Mouse (Mus musculus): ENCODE measurements around the gene Pdk4.

The Pdk4 gene

DNA sequence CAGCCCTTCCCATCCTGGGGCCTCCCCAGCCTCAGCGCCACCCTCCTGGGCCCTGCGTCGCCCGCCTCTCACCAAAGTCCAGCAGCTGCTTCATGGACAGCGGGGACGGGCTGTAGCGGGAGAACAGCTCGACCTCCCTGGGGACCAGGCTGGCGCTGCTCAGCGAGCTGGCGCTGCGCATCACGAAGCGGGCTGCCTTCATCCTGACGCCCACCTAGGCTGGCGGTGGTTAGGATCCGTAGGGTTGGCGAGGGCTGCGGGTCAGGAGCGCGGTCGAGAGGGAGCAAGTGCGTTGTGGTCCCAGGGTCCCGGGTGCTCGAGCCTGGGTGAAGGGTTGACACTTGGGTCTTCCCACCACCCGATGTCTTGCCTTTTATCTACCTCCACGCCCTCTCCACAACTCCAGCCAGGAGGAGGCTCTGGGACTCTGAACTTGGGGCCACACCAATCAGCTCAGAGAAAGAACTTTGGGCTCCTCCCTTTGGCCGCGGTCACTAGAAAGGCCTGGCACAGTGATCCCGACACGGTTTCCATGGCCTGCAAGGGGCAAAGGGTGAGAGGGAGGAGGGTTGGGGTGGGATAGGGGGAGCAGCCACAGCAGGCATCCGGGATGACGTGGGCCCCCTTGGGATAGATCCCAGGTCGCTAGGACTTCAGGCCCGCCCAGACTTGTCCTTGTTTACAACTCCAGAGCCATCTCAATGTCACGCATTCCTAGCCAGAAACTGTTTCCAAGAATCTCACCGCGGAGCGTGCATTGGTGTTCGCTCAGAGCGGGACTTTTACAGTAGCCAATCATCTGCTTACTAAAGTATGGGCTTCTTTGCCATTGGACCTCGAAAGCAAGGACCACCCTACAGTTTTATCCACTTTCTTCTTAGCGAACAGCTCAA lies at the start of gene Pdk4:
TSS of gene Pdk4 (minus strand) at position 349 of the 893 bp plus-strand sequence.
- DNase-seq: peak; percentile 98

DNA sequence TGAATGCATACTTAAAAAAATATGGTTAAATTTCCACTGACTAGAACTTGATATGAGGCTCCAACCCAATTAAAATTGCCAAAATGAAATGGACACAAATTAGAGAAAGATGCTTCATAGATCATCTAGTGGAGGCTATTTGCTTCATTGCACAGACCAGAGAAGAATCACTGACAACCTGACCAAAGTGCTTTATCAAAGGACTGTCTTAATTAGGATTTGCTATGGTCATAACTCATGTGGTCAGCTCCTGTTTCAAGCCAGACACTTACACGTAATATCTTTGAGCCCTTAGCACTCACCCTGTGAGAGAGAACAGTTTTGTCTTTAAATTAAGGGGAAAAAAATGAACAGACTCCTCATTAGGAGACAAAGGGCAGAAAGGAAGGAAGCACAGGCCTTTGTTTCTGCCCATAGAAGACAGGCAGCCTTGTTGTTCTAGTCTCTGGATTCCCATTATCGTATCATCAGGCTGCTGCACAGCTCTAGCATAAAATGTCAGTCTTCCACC lies 41.8 kb upstream of the Pdk4 start:
- no peak for DNase-seq

DNA sequence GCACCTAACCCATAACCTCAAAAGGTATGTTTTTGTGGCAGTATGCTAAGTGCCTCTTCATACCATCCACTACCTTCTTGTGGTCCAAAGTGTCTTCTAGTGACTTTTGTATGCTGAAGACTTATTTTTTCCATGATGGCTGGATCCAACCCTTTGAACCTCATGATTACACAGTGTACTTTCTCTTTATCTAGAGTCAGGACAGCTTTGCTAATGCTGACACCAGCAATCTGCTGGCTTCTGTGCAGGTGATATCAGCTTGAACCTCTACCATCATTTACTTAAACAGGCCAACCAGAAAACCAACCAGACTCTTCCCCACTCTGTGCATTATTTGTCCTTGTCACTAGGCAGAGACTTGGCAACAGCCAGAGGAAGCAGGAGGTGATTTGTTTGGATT lies 39.6 kb upstream of the Pdk4 start:
- no peak for DNase-seq

DNA sequence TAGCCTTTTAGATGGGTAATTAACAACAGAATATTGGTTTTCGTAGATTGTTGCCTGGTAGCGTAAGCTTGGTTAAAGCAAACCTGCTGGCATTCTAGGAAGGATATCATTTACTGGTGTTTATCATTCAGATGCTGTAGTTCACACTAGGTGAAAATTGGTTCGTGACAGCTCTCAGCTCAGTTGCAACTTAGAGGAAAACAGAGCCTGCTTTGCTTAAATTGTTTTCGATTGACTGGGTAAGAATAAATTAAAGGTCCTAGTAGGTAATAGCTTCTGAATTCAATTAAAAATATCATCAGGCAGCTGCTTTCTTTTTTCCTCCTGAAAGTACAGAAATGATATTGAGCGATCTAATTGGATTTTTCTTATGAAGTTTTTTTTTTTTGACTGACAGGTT lies 21.0 kb upstream of the Pdk4 start:
- DNase-seq: no peak

DNA sequence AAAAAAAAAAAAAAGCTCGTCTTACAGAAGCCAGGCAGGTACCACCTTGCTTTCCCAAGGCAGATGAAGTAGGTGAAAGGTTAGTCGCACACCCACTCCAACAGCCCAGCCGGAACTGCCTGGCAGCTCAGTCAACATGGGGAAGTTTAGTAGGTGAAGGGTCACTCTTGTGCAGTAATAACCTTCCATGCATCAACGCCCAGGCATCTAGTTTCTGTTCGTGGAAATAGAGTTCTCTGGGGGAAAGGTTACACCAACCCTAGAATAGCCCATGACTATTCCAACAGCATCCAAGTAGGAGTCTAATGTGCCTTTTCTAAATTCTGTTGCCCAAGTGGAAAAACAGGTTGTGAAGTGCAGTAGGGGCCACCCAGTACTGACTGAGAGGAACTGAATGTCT lies 13.6 kb upstream of the Pdk4 start:
- DNase-seq: peak; percentile 95

DNA sequence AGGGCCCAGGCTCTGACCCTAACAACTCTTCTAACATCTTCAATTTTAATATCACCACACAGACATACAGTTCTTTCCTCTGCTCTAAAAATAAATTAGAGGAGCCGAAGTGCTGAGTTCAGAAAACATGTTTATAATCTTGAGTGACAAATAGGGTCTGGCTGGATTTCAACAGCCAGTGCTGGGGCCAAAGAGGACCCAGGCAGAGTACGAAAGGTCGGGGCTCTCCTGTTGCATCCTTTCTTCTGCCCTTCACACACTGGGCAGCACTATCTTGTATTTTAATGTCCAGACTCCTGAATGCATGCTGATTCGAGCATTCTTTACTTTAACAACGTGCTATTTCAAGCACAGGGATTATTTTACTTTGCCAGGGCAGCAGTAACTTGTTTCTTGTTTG lies 13.2 kb upstream of the Pdk4 start:
- peak; percentile 74 for DNase-seq

DNA sequence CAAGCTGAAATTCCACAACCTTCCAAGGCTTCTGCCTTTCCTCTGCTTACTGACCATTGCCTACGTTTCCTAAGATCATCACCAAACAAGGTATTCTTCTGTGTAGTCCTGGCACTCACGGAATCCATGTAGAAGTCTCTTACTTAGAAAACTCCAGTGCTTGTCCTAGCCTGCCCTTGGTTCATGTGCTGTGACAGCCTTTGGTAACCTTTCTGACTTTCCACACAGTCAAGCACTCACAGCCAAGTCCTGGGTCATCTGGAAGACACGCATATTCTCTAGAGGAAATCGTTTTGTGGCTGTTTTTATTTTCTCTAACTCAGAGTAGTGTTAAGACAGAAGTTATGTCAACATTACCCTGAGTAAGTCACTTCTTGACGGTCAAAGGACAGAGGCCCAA lies 11.7 kb upstream of the Pdk4 start:
- DNase-seq: peak; percentile 38

DNA sequence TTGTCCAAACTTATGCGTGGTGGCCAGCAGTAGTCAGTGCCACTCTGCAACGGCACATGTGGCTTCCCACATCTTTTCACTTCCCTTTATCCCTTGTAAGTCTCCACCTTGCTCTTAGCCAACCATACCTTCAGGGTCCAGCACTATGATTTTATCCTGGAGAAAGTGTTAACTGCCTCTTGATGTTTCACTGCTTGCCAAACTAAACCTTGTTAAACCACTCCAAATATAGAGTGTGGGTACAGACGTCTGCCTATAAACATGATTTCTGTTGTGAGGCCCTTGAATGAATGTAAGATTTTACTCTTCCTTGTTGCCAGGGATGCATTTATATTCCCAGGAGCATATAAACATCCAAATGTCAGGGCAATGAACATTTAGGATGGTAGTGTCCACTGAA lies 10.2 kb upstream of the Pdk4 start:
- DNase-seq: no peak

DNA sequence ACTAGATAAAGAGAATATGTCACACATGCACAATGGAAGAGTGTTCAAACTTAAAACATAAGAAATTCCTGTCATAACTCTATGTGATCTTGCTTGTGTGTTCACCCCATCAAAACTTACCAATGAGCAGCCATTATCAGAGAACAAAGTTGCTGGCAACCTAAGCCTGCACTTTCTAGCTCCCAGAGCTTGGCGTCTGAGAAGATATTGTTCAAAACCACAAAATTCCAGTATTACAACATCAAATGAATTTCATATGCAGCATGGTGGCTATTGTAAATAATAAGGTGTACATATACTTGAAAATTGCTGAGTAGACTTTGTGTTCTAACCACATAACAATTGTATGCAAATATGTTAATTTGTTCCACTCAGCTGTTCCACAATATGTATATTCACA lies 6.7 kb upstream of the Pdk4 start:
- no peak for DNase-seq

DNA sequence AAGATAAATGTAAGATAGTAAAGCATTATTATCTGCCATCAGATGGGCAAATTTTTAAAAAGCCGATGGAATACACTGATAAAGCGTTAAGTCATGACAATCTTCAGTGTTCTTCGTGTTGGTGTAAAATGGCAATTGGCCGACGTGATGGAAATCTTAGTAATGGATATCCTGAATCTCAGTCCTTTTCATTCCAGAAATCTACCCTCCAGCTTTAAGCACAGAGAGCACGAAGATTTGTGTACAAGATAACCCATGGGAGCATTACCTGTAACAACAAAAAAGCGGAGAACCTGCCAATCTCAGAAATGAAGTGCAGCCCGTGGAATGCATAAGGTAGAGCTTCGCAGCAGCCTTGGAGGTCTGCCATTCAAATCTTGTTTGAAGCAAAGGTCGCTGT lies 5.4 kb upstream of the Pdk4 start:
- no peak for DNase-seq

DNA sequence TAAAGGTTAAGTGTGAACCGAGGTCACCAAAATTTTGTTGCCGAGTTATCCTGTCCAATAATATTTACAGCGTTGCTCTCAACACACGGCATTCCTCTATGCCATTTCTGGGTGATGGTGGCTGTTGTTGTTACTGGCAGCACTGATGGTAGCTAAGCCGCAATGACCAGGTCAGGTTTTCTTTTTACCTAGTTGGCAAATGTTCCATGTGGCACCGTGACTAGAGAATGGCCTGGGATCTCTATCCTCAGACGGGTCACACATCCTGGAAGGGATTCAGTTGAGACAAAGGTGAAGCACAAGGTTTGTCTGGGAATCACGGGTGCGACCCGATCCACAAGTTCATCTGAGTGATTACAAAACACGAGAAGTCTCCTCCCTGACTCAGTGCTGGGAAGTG lies 2.6 kb upstream of the Pdk4 start:
- peak; percentile 75 for DNase-seq

DNA sequence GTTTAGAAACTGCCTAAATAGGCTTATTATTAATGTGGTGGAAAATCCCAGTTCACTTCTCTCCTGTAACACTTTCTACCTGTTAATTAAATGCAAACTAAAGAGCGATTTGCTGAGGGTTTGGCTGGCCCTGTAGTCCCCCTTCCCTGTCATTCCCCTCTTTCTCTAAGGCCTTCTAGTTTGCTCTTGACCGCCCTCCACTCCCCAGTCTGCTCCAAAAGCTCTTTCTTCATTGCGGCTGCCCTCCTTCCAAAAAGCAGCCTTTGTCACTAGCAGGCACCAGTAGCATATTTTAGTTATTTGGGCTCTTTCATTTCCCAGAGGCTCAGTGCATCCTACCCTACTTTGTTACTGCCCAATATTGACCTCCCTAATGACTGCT lies 736 bp upstream of the Pdk4 start:
- no peak for DNase-seq

DNA sequence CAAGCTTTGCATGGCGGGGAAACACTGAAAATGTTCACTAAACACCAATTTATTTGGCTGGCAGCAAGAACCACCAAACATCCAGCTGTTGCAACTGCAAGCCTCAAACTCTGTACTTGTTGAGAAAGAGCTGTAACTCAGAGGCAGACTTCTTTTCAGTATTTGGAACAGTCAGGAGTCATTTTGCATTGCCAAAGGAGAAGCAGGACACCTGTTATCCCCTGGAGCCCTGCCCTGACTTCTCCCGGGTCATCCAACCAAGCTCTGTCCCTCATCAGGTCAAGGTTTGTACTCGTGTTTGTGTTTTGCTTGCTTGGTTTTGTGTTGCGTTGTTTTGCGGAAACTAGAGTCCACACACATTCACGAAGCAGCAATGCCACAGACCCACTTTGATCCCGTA lies 11.1 kb downstream of the Pdk4 start:
- no peak for DNase-seq

DNA sequence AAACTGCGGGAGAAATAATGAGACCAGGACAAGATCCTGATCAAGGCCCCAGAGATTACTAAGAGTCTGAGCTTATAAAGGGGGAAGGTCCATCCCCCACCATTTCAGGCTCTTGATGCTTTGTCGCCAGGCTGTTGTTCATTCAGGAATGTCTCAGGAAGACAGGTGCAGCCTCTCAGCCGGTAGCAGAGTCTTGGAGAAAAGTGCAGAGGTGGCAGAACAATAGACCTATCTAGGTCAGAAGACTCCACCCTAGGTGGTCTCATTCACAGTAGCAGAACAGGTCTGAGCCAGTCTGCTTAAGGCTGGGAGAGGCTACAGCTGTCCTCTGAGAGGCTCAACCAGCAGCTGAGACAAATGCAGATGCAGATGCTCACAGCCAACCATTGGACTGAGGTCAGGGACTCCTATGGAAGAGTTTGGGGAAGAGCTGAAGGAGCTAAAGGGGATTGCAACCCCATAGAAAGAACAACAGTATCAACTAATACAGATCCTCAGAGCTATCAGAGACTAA lies 13.8 kb downstream of the Pdk4 start:
- DNase-seq: no peak

DNA sequence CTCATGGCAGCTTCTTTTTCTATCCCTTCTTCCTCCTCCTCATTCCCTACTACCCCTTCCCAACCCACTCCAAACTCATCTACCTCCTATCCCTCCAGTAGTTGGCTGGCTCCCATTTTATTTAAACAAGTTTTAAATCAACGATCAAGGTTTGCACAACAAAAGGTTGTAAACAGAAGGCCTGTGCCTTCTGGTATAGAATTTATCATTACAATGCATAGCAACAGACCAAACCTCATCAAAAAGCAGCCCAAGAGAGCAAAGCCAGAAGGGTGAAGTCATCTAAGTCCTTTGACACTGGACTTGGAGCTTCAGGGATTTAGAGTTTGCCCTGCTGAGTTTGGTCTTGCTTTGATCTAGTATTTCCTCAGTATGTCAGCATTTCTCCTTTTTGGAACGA lies 15.0 kb downstream of the Pdk4 start:
- no peak for DNase-seq

DNA sequence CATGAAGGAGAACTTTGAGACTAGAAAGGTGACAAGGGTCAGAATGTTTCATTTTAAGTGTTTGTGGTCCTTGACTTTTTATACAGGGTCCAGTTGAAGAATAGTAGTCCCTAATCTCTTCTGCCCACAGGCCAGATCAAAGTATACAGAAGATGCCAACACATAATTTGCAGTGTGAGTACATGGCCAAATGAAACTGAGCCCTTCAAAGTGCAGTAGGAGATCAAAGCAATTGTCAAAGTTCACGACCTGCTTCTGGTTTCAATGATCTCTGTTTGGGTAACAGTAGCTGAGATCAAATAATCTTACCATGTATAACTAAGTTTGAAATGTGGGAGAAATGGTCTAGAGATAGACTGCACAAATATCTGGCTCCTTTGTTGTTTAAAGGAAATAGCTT lies 22.1 kb downstream of the Pdk4 start:
- no peak for DNase-seq

DNA sequence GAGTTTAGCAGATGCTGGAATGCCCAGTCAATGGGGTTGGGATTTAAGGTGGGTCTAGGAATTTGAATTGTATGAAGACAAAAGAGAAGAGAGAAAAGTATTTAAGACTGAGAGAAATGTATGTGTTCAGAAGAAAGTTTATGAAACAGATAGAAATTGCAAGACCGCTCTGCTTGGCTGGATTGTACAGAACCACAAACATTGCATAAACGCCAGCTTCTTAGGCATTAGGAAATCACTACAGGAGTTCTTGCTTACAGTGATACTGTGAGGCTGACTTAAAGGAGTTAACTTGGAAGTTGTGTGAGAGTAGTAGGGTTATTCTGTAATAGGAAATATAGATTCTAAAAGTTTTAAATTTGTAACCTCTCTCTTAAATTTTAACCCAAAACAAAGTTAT lies 23.4 kb downstream of the Pdk4 start:
- DNase-seq: no peak

DNA sequence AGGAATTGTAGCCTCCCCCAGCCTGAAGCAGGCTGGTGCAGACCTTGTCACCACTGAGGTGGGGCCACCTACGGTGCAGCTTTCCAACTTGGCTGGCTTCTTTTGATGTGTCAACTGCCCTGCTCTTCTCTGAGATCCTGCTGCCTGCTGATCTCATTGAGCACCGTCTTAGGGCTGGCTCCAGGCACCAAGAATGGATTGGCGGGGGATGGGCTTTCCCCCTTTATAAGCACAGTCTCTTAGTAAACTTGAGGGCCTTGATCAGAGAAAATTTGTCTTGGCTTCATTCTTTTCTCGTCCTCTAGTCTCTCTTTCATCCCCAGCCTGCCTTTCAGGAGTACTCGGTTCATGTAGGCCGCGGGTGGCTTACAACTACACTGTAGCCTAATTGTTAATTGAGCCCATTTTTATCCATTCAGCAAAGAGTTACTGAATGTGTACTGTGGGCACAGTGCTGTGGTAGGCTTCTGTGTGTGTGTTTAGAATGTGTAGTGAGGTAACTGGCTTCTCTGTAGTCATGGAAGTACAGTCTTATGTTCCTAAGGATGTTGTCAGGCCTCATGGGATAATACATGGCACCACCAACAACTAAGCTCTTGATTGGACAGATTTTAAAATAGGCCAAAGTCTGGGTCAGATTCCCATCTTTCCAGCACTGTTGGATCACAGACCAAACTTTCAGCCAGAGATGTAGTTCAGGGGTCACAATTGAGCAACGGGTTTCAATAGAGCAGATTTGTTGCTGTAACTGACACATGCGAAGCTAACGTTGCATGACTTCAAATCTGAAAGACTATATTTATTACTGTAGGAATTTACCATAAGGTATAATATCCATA lies 25.4 kb downstream of the Pdk4 start:
- DNase-seq: no peak

DNA sequence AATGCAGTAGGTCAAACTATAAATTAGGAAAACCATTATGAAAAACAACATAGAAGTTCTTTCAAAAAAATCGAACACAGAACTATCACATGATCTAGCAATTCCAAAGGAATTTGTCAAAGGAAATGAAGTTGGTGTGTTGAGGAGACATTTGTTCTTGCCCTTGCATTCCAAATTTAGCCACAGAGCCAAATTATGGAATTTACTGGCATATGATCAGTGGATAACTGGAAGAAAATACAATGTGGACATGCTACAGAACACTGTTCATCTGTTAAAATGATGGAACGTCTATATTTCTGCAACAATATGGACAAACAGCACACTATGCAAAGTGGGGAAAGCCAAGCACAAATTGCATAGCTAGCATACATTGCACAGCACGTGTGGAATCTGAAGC lies 40.3 kb downstream of the Pdk4 start:
- DNase-seq: no peak

DNA sequence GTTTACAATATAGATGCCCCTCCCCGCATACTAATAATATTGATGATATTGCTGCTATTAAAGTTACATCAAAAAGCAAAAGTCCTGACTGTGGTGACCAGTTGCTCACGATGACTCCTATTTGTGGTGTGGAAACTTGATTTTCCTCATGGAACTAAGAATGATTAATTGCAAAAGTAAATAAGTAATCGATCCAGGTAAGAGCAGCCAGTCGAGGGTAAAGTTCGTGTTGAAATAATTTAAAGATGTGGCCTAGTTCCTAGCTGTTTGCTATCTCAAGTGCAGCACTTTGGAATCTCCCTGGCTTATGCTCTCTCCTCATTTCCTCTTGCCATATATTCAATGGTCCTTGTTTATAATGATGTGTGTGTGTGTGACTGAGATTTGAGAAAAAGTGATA lies 46.2 kb downstream of the Pdk4 start:
- peak; percentile 67 for DNase-seq

DNA sequence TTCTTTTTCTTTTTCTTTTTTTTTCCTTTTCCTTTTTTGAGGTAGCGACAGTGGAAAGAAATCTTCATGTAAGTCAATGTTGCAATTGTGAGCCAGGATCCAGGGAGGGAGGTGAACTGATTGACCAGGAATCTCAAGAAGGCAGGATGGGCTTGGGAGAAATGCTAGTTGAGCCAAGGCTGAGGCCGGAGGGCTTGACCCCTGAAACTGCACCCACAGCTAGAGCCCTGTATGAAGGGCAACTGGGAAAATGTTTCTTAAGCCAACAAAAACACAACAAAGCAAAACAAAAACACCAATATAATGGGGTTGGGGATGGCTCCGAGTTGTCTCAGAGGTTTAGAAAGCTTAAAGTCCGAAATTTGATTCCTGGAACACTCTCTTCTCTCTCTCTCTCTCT lies 47.7 kb downstream of the Pdk4 start:
- DNase-seq: peak; percentile 50

DNA sequence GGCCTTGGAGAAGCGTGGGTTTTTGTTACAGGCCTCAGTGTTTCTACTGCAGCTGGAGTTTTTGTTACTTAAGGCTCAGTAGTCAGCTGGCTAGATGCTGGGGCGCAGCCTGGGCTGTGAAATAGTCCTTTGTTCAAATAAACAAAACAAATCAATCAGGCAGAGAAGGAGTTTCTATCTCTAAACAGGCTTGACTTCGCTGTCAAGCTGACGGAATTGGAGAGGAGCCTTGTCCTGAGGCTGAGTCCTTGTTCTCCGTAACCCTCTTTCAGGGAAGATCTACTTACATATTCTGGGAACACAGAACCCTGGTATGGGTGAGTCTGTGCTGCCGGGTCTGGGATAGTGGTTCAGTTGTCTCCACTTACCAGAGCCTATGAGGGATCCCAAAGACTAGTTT lies 48.6 kb downstream of the Pdk4 start:
- DNase-seq: no peak

DNA sequence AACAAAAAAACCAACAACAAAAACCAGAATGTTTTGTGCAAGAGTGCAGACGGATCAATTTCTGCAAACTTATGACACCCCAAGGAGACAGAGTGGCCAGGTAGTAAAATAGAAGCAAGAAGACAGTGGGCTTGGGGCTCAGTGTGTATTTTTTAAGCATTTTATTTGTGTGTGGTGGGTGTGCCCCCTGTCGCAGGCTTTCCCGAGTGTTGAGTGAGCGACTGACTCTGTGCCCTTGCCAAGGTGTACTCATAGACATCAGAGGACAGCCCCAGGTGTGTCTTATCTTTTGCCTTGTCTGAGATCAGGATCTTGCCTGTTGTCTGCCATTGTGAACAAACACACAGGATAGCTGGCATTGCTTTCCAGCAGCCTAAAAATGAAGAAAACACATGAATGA lies 49.1 kb downstream of the Pdk4 start:
- DNase-seq: no peak

DNA sequence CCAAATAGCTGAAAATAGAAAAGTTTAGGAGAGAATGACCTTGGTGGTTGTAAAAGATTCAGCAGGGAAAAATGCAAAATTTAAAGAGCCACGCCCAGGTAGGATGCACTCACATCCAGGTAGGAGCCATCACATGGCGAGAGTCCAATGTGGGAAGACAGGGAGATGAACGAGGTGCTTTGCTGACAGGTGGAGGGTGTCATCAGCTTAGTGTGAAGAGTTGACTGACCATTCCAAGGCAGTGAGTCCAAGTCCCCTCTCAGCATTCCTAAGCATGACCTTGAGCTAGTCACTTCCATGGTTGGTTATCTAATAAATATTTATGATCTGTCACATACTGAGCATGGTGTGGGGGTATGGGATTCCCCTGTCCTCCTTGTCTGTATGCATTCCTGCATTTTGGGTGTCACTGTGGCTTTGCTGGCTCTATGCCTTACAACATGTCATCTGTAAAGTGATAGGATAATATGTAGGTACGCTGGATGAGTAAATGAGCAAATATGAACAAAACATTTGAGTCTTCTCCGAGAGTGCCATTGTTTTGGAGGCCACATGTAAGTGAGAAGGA lies 51.7 kb downstream of the Pdk4 start:
- no peak for DNase-seq

All from kidney, adult 9 months (tissue).